Mouse (Mus musculus) gastrocnemius, postnatal 10 days (tissue): ENCODE results near the gene Nova2. TPM values are rescaled to one million over a fixed set of nuclear protein-coding genes. Genes with fewer than 3 reads are reported as not detected.

Source experiments
- DNase-seq: peaks from one replicate; pipeline ENCODE4 v3.0.0; 2021; ENCODE audit warnings: mixed read lengths
- total RNA-seq, 2 experiments: library from RNA; stranded (reverse); gene quantifications; 2 replicates each; pipeline ENCODE4 v1.2.3; 2021

Nova2 gene
- total RNA-seq, 2 experiments from 2014 or later = 2.9 to 4.1 TPM

- DNase-seq = no peak
These were observed 62.1 kb downstream of the Nova2 start for GRCm38 (mm10) chr7:18987747-18988146.

GRCm38 (mm10) chr7:18988780-18989179 is 63.1 kb downstream of the Nova2 start:
- no peak for DNase-seq

- DNase-seq = no peak
These were observed 64.3 kb downstream of the Nova2 start for GRCm38 (mm10) chr7:18989995-18990394.

GRCm38 (mm10) chr7:18990601-18991295 is 65.1 kb downstream of the Nova2 start, which contains the start of gene Mypop:
Mypop (plus strand) TSS chr7:18991245.
- peak; percentile 98 for DNase-seq

GRCm38 (mm10) chr7:18991660-18992293 is 66.1 kb downstream of the Nova2 start:
- no peak for DNase-seq

GRCm38 (mm10) chr7:18992294-18992675 is 66.6 kb downstream of the Nova2 start:
- DNase-seq = peak; percentile 40

DNA sequence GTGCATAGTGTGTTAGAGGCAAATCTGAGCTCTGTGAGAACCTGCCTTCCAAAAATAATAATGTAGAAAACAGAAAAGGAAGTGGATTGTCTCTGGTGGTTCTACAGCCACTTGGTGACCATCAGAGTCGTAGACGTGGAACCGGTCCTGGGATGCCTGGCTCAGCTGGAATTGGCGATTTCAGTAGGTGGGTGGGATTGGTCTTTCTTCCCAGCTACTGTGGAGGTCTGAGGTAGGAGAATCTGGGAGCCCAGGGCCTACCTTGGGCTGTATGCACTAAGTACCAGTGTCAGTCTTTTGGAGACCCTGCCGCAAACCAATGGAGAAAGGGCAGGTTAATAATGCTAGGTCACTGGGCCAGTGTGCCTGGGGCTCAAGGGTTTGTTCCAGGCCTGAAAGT is 67.3 kb downstream of the Nova2 start:
- no peak for DNase-seq

GRCm38 (mm10) chr7:18998835-18999234 is 73.1 kb downstream of the Nova2 start:
- DNase-seq = no peak

- no peak for DNase-seq
These were observed 74.7 kb downstream of the Nova2 start for GRCm38 (mm10) chr7:19000421-19000820.

GRCm38 (mm10) chr7:19001066-19001806 is 75.5 kb downstream of the Nova2 start:
- peak; percentile 56 for DNase-seq

GRCm38 (mm10) chr7:19001807-19002085 is 76.1 kb downstream of the Nova2 start:
- no peak for DNase-seq

DNA sequence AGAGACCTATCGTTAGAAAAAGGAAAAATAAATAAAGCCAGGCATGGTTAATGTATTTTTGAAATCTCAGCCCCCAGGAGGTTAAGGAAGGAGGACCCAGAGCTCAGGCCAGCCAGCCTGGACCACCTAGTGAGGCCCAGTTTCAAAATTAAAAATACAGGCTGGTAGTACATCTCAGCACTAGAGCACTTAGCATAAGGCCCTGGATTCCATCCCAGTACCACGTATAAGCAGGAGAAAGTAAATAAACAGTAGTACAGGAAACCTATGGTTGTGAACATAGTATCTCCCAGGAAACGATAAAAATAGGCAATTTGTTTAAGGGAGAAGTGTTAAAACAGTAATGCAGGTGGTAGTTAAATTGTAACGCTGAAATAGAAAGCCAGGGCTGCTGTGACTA is 76.4 kb downstream of the Nova2 start:
- no peak for DNase-seq

DNA sequence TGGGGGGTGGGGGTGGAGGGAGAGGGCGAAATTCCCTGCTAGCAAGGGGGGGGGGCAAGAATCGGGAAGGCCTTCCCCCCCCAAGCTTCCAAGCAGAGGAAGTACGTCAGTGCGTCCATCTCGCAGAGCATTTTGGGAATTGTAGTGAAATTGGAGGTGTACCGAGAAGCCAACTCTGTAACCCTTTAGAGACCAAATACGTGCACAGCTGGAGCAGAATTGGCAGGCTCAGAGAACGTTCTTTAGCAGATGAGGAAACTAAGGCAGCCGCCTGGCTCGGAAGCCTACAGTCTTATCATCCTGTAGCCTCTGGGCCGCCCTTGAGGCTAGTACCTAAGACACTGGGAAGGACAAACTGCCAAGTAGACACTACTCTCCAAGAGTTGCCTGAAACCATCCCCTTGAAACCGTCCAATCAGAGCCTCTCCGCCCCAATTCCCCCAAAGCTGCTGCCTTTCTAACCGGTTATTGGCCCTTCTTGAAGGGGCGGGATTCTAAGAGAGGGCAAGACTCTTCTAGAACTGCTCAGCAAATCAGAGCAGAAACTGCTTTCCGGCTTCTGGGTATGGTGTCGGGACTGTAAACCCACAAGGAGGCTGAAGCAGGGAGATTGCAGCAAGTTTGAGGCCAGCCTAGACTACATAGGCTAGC is 77.3 kb downstream of the Nova2 start:
- DNase-seq = peak; percentile 50

DNA sequence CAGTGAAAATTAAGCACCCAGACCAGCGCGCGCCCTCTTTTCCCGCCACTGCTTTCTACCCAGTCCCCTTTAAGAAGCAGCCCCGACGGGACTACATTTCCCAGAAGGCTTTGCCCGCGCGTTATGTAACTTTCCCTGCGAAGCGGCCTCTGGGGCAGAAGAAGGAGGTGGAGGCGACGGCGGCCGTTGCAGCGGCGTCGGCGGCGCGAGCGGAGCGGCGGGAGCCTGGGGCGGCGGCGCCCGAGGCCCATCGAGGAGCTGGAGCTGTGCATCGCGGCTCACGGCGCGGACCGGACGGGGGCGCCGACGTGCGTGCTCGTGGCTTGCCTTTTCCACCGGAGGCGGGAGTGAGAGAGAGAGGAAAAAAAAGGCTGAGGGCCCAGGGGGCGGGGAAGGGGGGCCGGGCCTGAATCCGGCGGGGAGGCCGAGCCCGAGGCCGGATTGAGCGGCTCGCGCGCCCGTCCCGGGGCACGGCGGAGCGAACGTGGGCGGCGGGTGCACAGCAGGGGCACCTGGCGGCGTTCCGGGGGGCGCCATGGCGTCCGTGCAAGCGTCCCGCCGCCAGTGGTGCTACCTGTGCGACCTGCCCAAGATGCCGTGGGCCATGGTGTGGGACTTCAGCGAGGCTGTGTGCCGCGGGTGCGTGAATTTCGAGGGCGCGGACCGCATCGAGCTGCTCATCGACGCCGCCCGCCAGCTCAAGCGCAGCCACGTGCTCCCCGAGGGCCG is 78.4 kb downstream of the Nova2 start, which contains the start of gene Irf2bp1:
Irf2bp1 (plus strand) TSS at position 143 of the 729 bp plus-strand sequence.
- DNase-seq = peak; percentile 90

- peak; percentile 51 for DNase-seq
These were observed 79.0 kb downstream of the Nova2 start for GRCm38 (mm10) chr7:19004631-19005079.

- no peak for DNase-seq
These were observed 79.9 kb downstream of the Nova2 start for GRCm38 (mm10) chr7:19005417-19006121.

DNA sequence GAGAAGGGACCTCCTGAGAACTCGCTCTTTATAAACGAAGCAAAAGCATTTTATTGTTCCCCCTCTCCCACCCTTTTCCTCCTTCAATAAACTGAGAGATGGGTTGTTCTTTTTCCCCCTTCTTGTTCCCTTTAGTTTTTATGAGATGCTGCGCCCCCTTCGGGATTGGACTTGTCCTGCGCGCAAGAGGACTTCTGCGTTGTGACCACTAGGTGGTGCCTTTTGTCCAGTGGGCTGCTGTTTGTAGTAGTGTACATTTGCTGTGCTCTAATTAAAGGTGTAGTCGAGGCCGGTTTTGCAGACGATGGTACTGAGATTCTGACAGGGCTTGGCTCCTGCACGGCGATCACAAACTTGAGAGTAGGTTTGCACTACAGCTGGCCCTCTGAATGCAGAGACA is 80.8 kb downstream of the Nova2 start:
- DNase-seq = peak; percentile 76

GRCm38 (mm10) chr7:19007026-19007977 is 81.6 kb downstream of the Nova2 start:
- no peak for DNase-seq

GRCm38 (mm10) chr7:19010581-19010980 is 84.9 kb downstream of the Nova2 start:
- no peak for DNase-seq

DNA sequence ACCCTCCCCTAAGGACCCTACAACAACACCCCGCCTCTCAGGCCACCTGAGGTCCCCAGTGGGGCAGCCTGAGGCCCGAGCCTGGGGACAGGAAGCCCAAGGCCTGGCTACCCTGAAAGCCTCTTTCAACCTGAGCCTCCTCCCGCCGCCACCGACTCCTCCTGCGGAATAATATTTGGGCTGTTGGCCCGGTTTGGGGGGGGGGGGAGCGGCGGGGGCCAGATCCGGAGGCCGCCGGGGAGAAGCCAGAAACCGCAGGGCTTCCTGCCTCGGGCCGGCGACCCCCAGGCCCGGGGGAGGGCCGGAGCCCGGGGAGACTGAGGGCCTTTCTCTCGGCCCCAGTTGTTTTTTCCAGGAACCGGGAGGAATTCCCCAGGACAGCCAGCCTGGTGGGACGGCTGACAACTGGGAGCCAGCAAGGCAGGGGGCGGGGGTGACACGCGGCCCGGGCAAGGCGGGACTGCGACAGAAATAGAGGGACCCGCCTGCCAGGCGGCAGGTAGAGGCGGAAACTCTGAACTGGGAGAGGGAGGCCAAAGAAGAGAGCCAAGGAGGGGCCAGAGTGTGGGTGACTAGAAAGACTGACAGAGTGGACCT is 86.4 kb downstream of the Nova2 start:
- peak; percentile 47 for DNase-seq
